Mouse (Mus musculus) macrophage (primary cell): ENCODE data around the gene Hydin. TPM values are rescaled to one million over a fixed set of nuclear protein-coding genes. Genes with fewer than 3 reads are reported as not detected.
"Not testable (repeated sequence)": the region's sequence is repeated elsewhere in the genome, so short reads cannot be mapped to it uniquely, and the experiment has no call there.

Experiments
- H3K27ac ChIP-seq: fragments of 350-480 bp; formaldehyde crosslinking; 2 replicates; pipeline ENCODE4 v1.9.0; 2021
- H3K36me3 ChIP-seq: fragments of 350-480 bp; formaldehyde crosslinking; 2 replicates; pipeline ENCODE4 v1.9.0; 2021; ENCODE audit errors: inconsistent target
- H3K4me3 ChIP-seq: fragments of 350-480 bp; formaldehyde crosslinking; 2 replicates; pipeline ENCODE4 v1.9.0; 2021; ENCODE audit errors: inconsistent target
- H3K79me2 ChIP-seq: fragments of 350-480 bp; formaldehyde crosslinking; 2 replicates; pipeline ENCODE4 v1.9.0; 2021; ENCODE audit errors: inconsistent target
- WGBS: methylation state at CpG from one replicate; pipeline ENCODE4 v1.1.7; 2026; ENCODE audit warnings: inconsistent platforms; ENCODE audit not compliant: missing documents; 5-methylcytosine and 5-hydroxymethylcytosine counted together
- polyA plus RNA-seq: library from polyadenylated mRNA; stranded (reverse); fragments of 250-400 nt; gene quantifications from 3 replicates; pipeline ENCODE4 v1.2.4, GENCODE M21; 2018; ENCODE audit warnings: inconsistent platforms

The Hydin gene
- polyA plus RNA-seq, 1 experiment from 2014 or later, result not detected

DNA sequence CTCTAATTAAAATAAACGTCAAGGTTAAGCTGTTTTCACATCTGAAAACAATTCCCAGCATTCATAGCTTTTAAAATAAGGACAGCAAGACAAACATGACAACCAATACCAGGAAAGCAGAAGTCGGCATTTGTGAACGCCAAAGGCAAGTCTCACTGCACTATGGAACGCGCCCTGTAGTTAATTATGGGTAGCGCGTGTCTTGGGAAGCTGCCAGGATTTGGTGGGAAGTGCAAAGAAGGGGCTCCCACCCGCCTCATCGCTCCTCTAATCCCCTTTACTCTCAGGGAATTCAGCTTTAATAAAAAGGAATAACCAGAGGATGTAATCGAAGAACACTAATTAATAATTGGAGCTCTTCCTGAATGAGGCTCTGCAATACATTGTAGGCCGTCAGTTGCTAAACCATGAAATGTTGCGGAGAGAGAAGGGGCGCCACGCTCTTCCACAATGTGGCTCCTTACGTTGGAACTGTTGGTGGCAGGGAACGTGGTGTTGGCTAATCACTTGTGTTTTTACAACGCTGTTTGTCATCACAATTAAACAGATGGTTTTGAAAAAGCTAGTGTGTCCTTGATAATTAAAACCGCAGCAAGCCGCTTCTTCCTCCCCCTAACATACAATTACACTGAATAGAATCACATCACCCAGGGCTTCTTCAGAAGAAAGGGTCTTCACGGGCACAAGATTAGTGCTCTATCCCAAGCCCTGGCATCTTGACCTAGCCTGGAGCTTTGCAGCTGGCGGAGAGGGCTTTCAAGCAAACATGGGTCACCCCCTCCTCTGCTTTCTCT lies 8.9 kb downstream of the Hydin start:
- no peaks in the 10 kb centered on the region for H3K36me3 ChIP-seq
- WGBS, result 88% methylated on average over 21 of the region's 21 CpGs
- H3K79me2 ChIP-seq, result no peaks in the 10 kb centered on the region
- H3K4me3 ChIP-seq, result no peak overlapping the region
- H3K27ac ChIP-seq, result no peak overlapping the region

DNA sequence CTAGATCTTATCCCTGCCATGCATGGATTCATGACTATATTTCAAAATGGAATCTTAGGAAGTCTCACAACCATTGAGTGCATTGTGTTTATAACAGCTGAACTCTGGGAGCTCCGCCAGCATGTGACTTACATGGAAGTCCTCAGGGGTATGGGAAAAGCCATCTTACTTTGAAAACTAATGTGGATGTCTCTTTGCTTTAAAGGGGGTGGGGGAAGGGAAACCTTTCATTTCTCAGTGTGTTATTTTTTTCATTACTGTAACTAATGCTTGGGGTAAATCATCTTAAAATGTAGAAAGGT lies 9.4 kb downstream of the Hydin start:
- 94% methylated on average over 1 of the region's 1 CpGs for WGBS
- Histone ChIP-seq H3K27ac (no peak overlapping the region), H3K4me3 (no peak overlapping the region), H3K79me2 (no peaks in the 10 kb centered on the region), H3K36me3 (no peaks in the 10 kb centered on the region)

DNA sequence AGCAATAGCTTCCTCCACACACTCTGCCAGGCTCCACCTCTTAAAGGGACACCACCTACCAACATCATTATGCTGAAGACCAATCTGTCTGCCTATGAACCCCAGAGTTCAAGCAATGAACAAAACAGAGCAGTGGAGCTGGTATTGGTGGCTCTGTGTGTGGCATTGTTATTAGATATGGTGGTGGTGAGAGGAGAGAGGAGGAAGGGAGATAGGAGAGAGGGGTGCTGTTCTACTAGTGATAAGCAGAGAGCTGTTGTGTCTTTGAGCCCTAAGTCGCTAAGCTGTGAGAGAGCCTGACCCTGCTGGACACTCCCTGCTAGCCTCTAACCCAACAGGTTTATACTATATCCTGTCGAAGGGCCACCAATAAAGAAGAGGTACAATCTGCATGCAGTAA lies 45.9 kb downstream of the Hydin start:
- H3K27ac ChIP-seq, result no peak overlapping the region
- WGBS, result 80% methylated on average over 2 of the region's 2 CpGs
- H3K79me2 ChIP-seq, result no peaks in the 10 kb centered on the region
- H3K36me3 ChIP-seq, result no peaks in the 10 kb centered on the region
- no peak overlapping the region for H3K4me3 ChIP-seq

- Histone ChIP-seq H3K27ac (no peak overlapping the region), H3K4me3 (no peak overlapping the region), H3K36me3 (no peaks in the 10 kb centered on the region), H3K79me2 (no peaks in the 10 kb centered on the region)
- 81% methylated on average over 7 of the region's 7 CpGs for WGBS
Measured at GRCm38 (mm10) chr8:110315826-110316225, 49.0 kb downstream of the Hydin start.

- H3K27ac ChIP-seq, result no peak overlapping the region
- H3K36me3 ChIP-seq, result no peaks in the 10 kb centered on the region
- no peaks in the 10 kb centered on the region for H3K79me2 ChIP-seq
- H3K4me3 ChIP-seq, result no peak overlapping the region
- 88% methylated on average over 4 of the region's 4 CpGs for WGBS
Measured at GRCm38 (mm10) chr8:110319586-110319985, 52.8 kb downstream of the Hydin start.

GRCm38 (mm10) chr8:110321446-110321845 lies 54.7 kb downstream of the Hydin start:
- WGBS, result 100% methylated on average over 2 of the region's 2 CpGs
- Histone ChIP-seq H3K4me3 (no peak overlapping the region), H3K27ac (no peak overlapping the region), H3K36me3 (no peaks in the 10 kb centered on the region), H3K79me2 (no peaks in the 10 kb centered on the region)

- 77% methylated on average over 10 of the region's 10 CpGs for WGBS
- Histone ChIP-seq H3K4me3 (no peak overlapping the region), H3K36me3 (no peaks in the 10 kb centered on the region), H3K27ac (no peak overlapping the region), H3K79me2 (no peaks in the 10 kb centered on the region)
Measured at GRCm38 (mm10) chr8:110323981-110324574, 57.3 kb downstream of the Hydin start.

- H3K79me2 ChIP-seq, result not testable (repeated sequence)
Measured at GRCm38 (mm10) chr8:110327120-110327519, 60.3 kb downstream of the Hydin start.

GRCm38 (mm10) chr8:110333376-110333775 lies 66.6 kb downstream of the Hydin start:
- Histone ChIP-seq H3K4me3 (no peak overlapping the region), H3K36me3 (no peaks in the 10 kb centered on the region), H3K27ac (no peak overlapping the region), H3K79me2 (no peaks in the 10 kb centered on the region)
- 82% methylated on average over 7 of the region's 7 CpGs for WGBS

More at GRCm38 (mm10) chr8:110327120-110327519, 60.3 kb downstream of the Hydin start:
- H3K27ac ChIP-seq, H3K36me3 ChIP-seq, H3K4me3 ChIP-seq: not testable (repeated sequence)

DNA sequence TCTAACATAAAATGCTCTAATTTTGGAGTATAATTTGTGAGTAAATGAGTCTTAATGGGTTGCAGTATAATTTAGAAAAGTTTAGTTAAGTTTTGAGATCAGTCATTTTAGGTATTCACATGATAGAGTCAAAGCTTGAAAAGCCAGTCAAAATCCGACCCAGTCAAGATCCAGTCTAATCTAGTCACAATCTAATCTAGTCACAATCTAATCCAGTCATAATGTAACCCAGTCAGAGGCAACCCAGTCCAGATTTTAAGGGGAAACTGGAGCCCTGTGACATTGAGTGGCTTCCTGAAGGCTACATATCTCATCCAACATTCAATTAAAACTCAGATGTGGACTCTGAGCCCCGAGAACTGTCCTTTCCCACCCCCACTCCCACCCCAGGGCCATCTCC lies 72.7 kb downstream of the Hydin start:
- no peak overlapping the region for H3K27ac ChIP-seq

DNA sequence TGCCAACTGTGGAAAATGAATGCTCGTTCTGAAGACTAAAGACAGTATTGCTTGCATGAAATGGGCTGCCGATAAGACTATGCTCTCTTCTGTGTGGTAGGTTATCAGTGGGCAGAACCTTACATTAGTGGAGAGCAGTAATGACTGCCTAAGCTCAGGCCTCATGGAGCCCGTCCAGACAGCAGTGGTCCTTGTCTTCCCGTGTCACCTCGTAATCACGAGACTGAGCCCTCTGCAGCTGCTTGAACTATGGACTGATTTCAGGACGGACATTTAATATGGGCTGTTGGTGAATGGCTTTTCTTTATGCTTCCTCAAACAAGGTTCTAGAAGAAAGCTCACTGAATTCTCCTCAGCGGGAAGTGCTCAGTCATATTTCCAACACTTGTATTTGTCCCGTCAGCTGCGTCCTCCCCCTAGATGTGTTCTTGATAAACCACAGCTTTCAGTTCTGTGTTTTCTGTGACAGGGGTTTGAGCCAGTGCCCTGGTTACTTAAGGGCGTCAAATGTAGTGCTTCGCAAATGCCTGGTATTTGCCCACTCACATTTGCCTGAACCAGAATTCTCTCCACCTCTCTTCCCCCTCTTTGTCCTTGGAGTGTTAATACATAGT lies 73.4 kb downstream of the Hydin start:
- Histone ChIP-seq H3K79me2 (no peaks in the 10 kb centered on the region), H3K4me3 (no peak overlapping the region), H3K36me3 (no peaks in the 10 kb centered on the region), H3K27ac (no peak overlapping the region)
- 61% methylated on average over 12 of the region's 12 CpGs for WGBS

More for the DNA sequence above, 72.7 kb downstream of the Hydin start:
- H3K4me3 ChIP-seq, result no peak overlapping the region
- H3K36me3 ChIP-seq, result no peaks in the 10 kb centered on the region
- WGBS, result 85% methylated on average over 1 of the region's 2 CpGs
- H3K79me2 ChIP-seq, result no peaks in the 10 kb centered on the region

DNA sequence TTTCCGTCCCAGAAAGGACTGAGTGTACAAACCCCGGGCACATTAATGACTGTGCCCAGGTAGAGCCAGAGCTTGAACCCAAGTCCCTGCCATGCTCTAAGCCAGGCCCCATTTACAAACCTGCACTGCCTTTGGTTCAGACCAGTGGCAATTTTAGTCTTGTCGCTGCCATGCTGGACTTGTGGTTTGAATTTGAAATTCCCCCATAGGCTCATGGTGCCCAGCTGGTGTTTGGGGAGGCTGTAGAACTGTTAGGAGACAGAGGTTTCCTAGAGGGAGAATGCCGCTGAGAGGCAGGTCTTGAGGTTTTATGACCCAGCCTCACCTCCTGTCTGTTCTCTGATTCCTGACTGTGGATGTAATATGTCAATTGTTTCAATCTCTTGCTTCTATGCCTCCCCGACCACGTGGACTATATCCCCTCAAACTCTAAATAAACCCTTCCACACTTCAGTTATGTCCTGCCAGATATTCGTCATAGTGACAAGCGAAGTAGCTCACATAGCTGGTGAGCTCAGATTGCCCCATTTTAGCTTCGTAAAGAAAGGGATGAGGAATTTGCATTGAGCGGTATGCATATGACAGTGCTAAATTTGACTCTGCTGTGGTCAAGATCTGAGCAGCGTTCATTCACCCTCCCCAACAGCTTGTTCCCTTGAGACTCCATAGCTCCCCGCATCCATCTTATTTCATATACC lies 79.1 kb downstream of the Hydin start:
- WGBS, result 82% methylated on average over 12 of the region's 12 CpGs
- Histone ChIP-seq H3K27ac (no peak overlapping the region), H3K79me2 (no peaks in the 10 kb centered on the region), H3K36me3 (no peaks in the 10 kb centered on the region), H3K4me3 (no peak overlapping the region)

DNA sequence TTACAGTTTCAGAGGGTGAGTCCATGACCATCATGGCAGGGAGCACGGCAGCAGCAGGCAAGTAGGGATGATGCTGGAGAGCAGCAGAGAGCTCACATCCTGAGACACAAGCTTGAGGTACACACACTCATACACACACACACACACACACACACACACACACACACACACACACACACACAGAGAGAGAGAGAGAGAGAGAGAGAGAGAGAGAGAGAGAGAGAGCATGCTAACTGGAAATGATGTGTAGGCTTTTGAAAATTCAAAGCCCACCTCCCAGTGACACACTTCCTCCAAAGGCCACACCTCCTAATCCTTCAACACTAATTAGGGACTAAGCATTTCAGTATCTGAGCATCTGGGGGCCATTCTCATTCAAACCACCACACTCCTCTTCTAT lies 80.1 kb downstream of the Hydin start:
- H3K36me3 ChIP-seq, result no peaks in the 10 kb centered on the region
- no peaks in the 10 kb centered on the region for H3K79me2 ChIP-seq
- H3K4me3 ChIP-seq, result no peak overlapping the region
- WGBS, result 50% methylated on average over 1 of the region's 1 CpGs
- no peak overlapping the region for H3K27ac ChIP-seq

DNA sequence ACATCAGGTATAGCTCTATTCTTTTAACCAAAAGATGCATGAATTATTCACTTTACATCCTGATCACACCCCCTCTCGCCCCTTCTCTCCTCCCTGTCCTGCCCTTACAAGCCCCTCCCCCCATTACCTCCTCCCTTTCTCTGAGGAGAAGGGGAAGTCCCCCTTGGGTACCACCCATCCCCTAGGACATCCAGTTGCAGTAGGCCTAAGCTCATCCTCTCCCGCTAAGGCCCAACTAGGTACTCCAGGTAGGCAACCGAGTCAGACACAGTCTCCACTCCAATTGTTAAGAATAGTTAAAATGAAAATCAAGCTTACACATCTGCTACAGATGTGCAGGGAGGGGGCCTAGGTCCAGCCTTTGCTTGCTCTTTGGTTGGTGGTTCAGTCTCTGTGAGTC lies 83.9 kb downstream of the Hydin start:
- Histone ChIP-seq H3K4me3 (no peak overlapping the region), H3K36me3 (no peaks in the 10 kb centered on the region), H3K79me2 (no peaks in the 10 kb centered on the region), H3K27ac (no peak overlapping the region)
- WGBS, result 82% methylated on average over 3 of the region's 3 CpGs

DNA sequence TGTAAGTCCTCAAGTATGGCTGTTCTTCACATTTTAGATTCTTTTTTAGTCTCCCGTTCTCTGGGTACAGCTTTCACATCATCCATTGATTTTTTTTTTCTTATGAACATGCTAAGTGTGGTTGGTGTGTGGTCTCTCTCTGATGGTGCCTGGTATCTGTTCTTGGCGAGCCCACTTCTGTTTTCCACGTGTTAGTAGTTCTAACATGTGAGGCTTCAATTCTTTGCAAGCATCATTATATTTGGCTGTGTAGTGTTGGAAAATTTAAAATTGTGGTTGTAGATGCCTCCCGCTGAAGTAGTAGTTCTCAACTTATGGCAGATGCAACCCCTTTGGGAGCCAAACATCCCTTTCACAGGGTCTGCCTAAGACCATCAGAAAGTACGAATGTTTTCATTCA lies 85.1 kb downstream of the Hydin start:
- Histone ChIP-seq H3K79me2 (no peaks in the 10 kb centered on the region), H3K36me3 (no peaks in the 10 kb centered on the region), H3K27ac (no peak overlapping the region), H3K4me3 (no peak overlapping the region)
- 89% methylated on average over 5 of the region's 5 CpGs for WGBS
